Mouse (Mus musculus): ENCODE data around the gene Trim24.

- TF ChIP-seq CHD2 (IDR thresholded peaks at IDR 0.05; ENCODE audit: low read depth, low read length) = no peak; the same call in 1 of the 2 replicates
- no peak for TF ChIP-seq MAFK (IDR thresholded peaks at IDR 0.05; ENCODE audit: insufficient read depth, low read depth, low read length)
- no peak for TF ChIP-seq ZC3H11A (IDR thresholded peaks at IDR 0.05; ENCODE audit: borderline replicate concordance, low read depth, low read length)
- 0 out of 2 replicates have a peak, but pooled peaks have one; percentile 31 for TF ChIP-seq HCFC1 (IDR thresholded peaks at IDR 0.05; ENCODE audit: borderline replicate concordance, insufficient read depth, low read length)
Observed at GRCm38 (mm10) chr6:37872861-37873260, 2.2 kb downstream of the Trim24 start.

Data from ES-E14 (cell line).